Mouse (Mus musculus) urinary bladder, postnatal 10 days (tissue): Measurements from ENCODE around the gene Cyp2d34.

ENCODE experiments used
- DNase-seq: peaks from one replicate; pipeline ENCODE4 v3.0.0; 2022; ENCODE audit warnings: low spot score

Gene Cyp2d34

GRCm38 (mm10) chr15:82620531-82621202 is at the start of gene Cyp2d34:
Gene Cyp2d34, minus strand, starts transcription at chr15:82620946.
- DNase-seq: no peak

- DNase-seq: no peak
Observed at GRCm38 (mm10) chr15:82656346-82656745, 35.6 kb upstream of the Cyp2d34 start.

- no peak for DNase-seq
Observed at GRCm38 (mm10) chr15:82644371-82644770, 23.6 kb upstream of the Cyp2d34 start.

- DNase-seq: no peak
Observed at GRCm38 (mm10) chr15:82643771-82644170, 23.0 kb upstream of the Cyp2d34 start.

- no peak for DNase-seq
Observed at GRCm38 (mm10) chr15:82642771-82643170, 22.0 kb upstream of the Cyp2d34 start.

- DNase-seq: no peak
Observed at GRCm38 (mm10) chr15:82641921-82642320, 21.2 kb upstream of the Cyp2d34 start.

- no peak for DNase-seq
Observed at GRCm38 (mm10) chr15:82641390-82641789, 20.6 kb upstream of the Cyp2d34 start.

- DNase-seq: no peak
Observed at GRCm38 (mm10) chr15:82640201-82640600, 19.5 kb upstream of the Cyp2d34 start.

GRCm38 (mm10) chr15:82637130-82638075 is 16.7 kb upstream of the Cyp2d34 start:
- no peak for DNase-seq

- DNase-seq: no peak
Observed at GRCm38 (mm10) chr15:82634976-82635375, 14.2 kb upstream of the Cyp2d34 start.

- no peak for DNase-seq
Observed at GRCm38 (mm10) chr15:82621993-82622392, 1.2 kb upstream of the Cyp2d34 start.

- DNase-seq: no peak
Observed at GRCm38 (mm10) chr15:82618362-82619020, 2.3 kb downstream of the Cyp2d34 start.

GRCm38 (mm10) chr15:82582621-82583020 is 38.1 kb downstream of the Cyp2d34 start:
- no peak for DNase-seq

GRCm38 (mm10) chr15:82579071-82579470 is 41.7 kb downstream of the Cyp2d34 start:
- DNase-seq: no peak

GRCm38 (mm10) chr15:82572856-82573255 is 47.9 kb downstream of the Cyp2d34 start:
- DNase-seq: no peak
